Mouse (Mus musculus) left cerebral cortex, postnatal 4 days (tissue): Measurements from ENCODE around the gene Nmt2. TPM values are rescaled to one million over a fixed set of nuclear protein-coding genes. Genes with fewer than 3 reads are reported as not detected.

Experiments
- DNase-seq: peaks from one replicate; pipeline ENCODE4 v3.0.0-alpha.2; 2022
- intact Hi-C: fragments of 180-260 bp; cut with DNase I; formaldehyde crosslinking; loops from one replicate; pipeline ENCODE4 v1.15.1; 2025
- total RNA-seq, 2 experiments: library from RNA; stranded (reverse); gene quantifications; 2 replicates each; pipeline ENCODE4 v1.2.3; 2021

Gene Nmt2
- total RNA-seq, 2 experiments from 2014 or later = 94.1 to 106 TPM

- intact Hi-C loops = no loop called here
- DNase-seq = no peak
These were observed 42.5 kb downstream of the Nmt2 start for GRCm38 (mm10) chr2:3326547-3326946.

- peak; percentile 68 for DNase-seq
- intact Hi-C loops = no loop called here
These were observed 43.3 kb downstream of the Nmt2 start for GRCm38 (mm10) chr2:3327351-3327750.

DNA sequence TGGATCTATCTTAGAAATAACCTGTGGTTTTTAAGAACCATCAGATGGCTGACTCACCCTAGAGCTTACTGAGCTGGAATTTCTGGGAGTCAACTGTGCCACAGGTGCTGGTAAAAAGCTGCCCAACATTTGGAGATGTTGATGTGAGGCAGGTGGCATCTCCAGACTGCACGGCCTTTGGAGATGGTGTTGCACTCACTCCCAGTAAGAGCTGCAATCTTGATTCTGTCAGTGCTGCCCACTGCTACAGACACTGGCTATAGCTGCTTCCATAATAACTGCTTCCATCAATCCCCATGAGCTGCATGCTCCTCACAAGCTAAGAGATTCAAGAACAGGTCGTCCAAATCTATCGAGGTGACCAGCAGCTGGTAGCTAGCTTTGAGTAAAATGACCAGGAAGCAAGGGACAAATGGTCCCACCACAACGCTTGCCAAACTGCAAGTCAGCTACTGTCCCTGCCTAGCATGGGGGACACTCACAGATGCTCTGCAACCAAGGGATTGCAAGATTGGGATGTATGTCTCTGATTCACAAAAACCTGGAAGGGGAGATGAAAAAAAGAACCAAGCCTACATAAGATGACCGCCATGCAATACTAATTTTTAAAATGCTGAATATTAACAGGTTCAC is 47.2 kb downstream of the Nmt2 start:
- intact Hi-C loops = no loop called here
- DNase-seq = no peak

DNA sequence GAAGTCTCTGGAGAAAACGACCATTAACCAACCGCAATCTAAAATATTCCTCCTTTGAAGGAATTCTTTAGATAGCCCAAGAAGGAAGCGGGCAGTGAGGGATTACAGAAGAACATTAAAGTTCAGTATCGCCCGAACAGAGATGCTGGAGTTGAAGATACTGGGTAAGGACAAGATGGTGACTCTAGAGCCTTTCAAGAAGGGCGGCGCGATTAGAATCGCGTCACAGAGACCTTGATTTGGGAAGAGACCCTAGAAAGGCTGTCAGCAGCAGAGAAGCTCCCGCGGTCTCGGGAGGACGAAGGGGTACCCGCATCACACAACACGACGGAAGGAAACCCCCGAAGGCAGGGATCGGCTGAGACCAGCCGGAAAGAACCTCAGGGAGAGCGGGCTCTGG is 48.0 kb downstream of the Nmt2 start:
- no peak for DNase-seq
- intact Hi-C loops = no loop called here

DNA sequence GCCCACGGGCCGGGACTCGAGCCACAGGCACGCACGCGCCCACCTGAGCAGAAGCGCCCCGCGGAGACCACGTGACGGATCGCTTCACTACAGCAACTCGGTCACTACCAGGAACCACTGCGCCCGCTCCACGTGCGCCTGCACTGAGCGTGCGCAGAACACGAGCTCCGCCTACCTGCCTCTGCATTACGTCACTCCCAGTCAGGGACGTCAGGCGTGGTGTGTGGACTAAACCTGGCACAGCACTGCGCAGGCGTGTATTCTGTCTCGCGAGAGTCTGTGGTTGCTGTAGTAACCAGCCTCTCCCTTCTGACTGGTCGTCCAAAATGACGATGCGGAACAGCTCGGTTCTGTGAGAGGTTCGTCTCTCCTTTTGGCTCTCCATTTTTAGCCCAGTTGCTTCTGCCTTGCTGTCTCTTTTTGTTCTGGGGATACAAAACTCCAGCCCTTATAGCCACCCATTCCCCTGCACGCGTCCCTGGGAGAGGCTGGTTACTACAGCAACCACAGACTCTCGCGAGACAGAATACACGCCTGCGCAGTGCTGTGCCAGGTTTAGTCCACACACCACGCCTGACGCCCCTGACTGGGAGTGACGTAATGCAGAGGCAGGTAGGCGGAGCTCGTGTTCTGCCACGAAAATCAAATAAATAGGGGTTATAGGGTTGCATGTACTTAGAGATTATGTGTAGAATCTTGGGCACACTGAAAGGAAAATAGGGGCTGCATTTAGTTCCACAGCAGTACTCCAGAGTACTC is 48.7 kb downstream of the Nmt2 start, which contains the start of gene Rpp38:
Rpp38 (minus strand) TSS at position 160 of the 759 bp plus-strand sequence.
- intact Hi-C loops = no loop called here
- peak; percentile 97 for DNase-seq

DNA sequence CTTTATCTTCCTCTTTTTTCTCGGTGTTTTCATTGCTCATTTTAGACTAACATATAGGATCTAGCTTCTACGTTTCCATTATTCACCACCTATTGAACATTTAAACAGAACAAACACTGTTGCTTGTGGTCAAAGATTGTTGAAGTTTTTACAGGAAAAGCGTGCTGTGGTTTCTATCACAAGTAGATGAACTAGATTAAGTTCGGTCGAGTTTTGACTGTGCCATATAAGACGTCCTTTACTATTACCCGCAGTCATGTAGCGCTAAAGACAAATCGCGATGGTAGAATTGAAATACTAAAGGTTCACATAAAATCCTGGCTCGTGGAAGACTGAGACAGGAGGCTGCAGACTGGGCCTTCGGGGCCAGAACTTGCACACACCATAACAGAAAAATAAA is 49.7 kb downstream of the Nmt2 start:
- intact Hi-C loops = no loop called here
- DNase-seq = no peak

GRCm38 (mm10) chr2:3335611-3336301 is 51.7 kb downstream of the Nmt2 start, which contains the start of gene Acbd7:
Gene Acbd7 (plus strand): TSS chr2:3336168.
- intact Hi-C loops = no loop called here
- peak; percentile 63 for DNase-seq

GRCm38 (mm10) chr2:3348422-3348821 is 64.4 kb downstream of the Nmt2 start:
- DNase-seq = no peak
- intact Hi-C loops = no loop called here

GRCm38 (mm10) chr2:3348919-3349318 is 64.9 kb downstream of the Nmt2 start:
- no peak for DNase-seq
- intact Hi-C loops = no loop called here

DNA sequence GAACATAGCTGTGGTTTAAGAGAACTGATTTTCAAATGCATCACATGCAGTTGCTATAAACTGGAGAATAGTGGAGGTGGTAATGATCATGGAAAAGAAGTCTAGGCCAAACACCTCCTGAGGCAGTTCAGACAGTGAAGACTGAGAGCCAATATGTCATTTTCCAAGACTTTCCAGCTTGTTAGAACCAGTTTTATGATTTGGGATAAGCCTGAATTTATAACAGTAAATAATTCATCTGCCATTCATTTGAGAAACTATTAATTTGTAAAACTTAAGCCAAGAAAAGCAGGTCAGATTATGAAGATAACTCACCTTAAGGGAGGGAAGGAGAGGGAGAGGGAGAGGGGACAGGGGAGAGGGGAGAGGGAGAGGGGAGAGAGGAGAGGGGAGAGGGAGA is 69.1 kb downstream of the Nmt2 start:
- DNase-seq = no peak
- intact Hi-C loops = loop anchor here (5.0 kb wide), 1 partner anchor 59 kb away; no protein-coding TSS in a partner anchor

DNA sequence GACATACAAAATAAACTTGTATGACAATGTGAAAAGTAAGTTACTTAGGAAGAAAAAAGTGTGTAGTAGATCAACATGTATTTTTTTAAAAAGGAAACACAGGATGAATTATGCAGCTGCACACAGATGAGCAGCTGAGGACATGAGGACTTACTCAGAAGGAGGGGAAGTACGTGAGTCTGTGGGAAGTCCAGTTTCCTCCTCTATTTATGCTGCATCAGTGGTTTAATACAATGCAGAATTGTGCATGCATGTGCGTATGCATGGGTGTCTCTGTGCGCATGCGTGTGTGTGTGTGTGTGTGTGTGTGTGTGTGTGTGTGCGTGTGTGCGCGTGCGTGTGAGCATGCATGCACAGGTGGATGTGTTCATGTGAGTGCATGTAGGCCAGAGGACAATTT is 71.8 kb downstream of the Nmt2 start:
- no peak for DNase-seq
- intact Hi-C loops = no loop called here

DNA sequence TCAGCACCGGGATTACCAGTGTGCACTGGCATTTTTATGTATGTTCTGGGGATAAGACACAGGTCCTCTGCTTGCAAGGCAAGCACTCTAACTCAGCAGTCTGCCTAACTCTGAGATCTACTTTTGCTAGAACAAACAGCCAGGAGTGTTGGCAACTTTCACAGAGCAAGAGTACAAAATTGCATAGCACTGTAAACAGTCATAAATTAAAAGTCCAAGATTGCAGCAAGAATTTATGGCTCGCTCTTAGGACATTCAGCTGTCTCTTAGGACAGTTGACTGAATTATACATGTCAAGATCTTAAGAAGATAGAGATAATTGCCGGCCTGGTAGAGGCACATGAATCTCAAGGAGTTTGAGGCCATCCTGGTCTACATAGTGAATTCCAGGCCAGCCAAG is 72.3 kb downstream of the Nmt2 start:
- no peak for DNase-seq
- intact Hi-C loops = no loop called here

GRCm38 (mm10) chr2:3357887-3358286 is 73.9 kb downstream of the Nmt2 start:
- intact Hi-C loops = no loop called here
- DNase-seq = no peak

DNA sequence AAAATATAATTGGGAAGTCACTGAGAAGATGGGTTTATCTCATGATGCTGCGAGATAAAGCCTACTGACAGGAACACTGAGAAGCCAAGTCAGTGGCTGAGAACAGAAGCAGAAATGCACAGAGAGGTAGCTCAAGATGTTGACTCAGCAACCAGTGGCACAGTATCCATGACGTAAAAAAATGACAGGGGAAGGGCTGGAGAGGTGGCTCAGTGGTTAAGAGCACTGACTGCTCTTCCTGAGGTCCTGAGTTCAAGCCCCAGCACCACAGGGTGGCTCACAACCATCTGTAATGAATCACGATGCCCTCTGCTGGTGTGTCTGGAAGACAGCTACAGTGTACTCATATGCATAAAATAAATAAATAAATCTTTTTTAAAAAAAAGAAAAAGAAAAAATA is 77.1 kb downstream of the Nmt2 start:
- no peak for DNase-seq
- intact Hi-C loops = no loop called here

- intact Hi-C loops = no loop called here
- no peak for DNase-seq
These were observed 81.1 kb downstream of the Nmt2 start for GRCm38 (mm10) chr2:3365127-3365526.

Other genes starting within 250 kb of the Nmt2 start
- gene Fam171a1, start 170.0 kb upstream of the Nmt2 start, total RNA-seq = 10 to 100 TPM; 59.8 to 60.8 TPM
- gene Rpp38, start 48.4 kb downstream of the Nmt2 start, total RNA-seq = 1 to 10 TPM; 8.4 to 8.7 TPM
- gene Acbd7, start 52.0 kb downstream of the Nmt2 start, total RNA-seq = 1 to 10 TPM in 1 of 2 experiments, under 1 TPM in 1; 0.82 to 1.0 TPM
- under 1 TPM in 1 of 2 experiments, not detected in 1; 0.30 TPM for gene Olah, start 113.0 kb downstream of the Nmt2 start, total RNA-seq
- 1 to 10 TPM; 3.5 to 4.3 TPM for gene Meig1, start 138.4 kb downstream of the Nmt2 start, total RNA-seq
- 10 to 100 TPM; 11.5 to 11.9 TPM for gene Dclre1c, start 139.9 kb downstream of the Nmt2 start, total RNA-seq
- 1 to 10 TPM; 4.9 to 5.5 TPM for gene Suv39h2, start 190.8 kb downstream of the Nmt2 start, total RNA-seq
- 1 to 10 TPM; 8.9 to 9.5 TPM for gene Gm45902, start 228.6 kb downstream of the Nmt2 start, total RNA-seq
- 10 to 100 TPM; 51.3 to 53.0 TPM for gene Hspa14, start 228.6 kb downstream of the Nmt2 start, total RNA-seq
- under 1 TPM; 0.40 to 0.44 TPM for gene Cdnf, start 228.8 kb downstream of the Nmt2 start, total RNA-seq